Mouse (Mus musculus) liver, adult 2 months (tissue): ENCODE data around the gene Cul5.

Experiments used
- CTCF ChIP-seq: fragments of 200-500 bp; IDR thresholded peaks from 2 replicates; pipeline ENCODE4 v1.5.1; 2011; ENCODE audit warnings: low read depth, low read length, control low read depth
- POLR2A ChIP-seq: fragments of 200-500 bp; IDR thresholded peaks from 2 replicates; pipeline ENCODE4 v1.6.1; 2011; ENCODE audit warnings: low read length, control low read depth; ENCODE audit not compliant: insufficient read depth; ENCODE audit errors: extremely low read depth

- no peak for TF ChIP-seq CTCF
- no peak for TF ChIP-seq POLR2A
Observed at GRCm38 (mm10) chr9:53575721-53576120, 94.1 kb downstream of the Cul5 start.
